Mouse (Mus musculus) urinary bladder, adult 18-20 months (tissue): ENCODE data around the gene Gm10647.
"Not testable (repeated sequence)": the region's sequence is repeated elsewhere in the genome, so short reads cannot be mapped to it uniquely, and the experiment has no call there.

Source experiments
- DNase-seq, 2 experiments: peaks; one replicate each; pipeline ENCODE4 v3.0.0; 2022; ENCODE audit warnings: low spot score in 2 of 2, mixed read lengths in 2 of 2

Gene Gm10647

DNA sequence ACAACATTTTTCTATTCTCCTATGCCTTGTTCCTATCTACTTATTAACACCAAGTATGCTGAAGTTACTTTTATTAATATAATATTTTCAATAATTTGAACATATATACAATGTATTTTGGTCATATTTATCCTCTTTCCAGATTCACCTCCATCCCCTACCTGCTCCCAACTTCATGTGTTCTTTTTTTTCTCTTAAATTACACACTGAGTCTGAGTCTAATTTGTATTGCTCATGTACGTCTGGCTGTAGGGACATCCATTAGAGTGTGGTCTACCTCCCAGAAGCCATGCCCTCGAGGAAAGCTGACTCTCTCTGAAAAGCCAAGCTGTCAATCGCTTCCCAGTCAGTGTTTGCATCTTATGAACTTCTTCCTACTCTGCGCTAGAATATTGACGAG, at the start of gene Gm10647:
Gm10647 (plus strand) TSS at position 301 of the 400 bp plus-strand sequence.
- no peak for DNase-seq

DNA sequence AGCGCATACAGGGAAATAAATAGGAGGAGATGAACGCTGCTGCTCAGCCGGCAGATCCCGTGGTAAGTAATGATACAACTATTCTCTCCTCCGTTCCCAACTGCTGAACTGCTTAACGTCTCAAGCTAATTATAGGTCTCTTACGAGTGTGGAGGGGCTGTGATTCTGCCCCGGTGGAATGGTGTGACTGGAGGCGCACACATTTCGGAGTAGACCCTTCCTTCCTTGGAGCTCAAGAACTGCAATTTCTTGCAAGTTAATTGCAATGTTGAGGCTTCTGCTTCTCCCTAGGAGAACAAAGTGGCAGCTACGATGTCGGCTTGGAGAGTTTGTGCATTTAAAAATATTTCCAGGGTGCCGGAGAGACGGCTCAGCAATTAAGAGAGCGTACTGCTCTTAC, 48.4 kb upstream of the Gm10647 start:
- DNase-seq = no peak

DNA sequence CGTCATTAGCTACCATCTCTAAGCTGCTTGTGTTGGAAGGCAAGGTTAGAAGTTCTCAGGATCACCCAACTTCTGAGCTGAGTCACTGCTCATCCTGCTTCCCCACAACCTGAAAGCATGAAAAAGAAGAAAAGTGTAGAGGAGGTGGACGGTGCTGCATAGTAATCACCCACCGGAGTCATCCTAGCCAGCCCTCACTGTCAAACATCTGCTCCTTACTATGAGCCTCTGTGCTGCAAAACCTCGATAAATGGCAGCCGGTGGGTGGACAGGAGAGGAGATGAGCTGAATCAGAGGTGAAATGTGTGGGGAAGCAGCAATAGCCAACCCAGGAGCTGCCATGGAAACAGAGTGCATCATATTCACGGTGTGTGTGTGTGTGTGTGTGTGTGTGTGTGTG, 44.0 kb upstream of the Gm10647 start:
- no peak for DNase-seq

DNA sequence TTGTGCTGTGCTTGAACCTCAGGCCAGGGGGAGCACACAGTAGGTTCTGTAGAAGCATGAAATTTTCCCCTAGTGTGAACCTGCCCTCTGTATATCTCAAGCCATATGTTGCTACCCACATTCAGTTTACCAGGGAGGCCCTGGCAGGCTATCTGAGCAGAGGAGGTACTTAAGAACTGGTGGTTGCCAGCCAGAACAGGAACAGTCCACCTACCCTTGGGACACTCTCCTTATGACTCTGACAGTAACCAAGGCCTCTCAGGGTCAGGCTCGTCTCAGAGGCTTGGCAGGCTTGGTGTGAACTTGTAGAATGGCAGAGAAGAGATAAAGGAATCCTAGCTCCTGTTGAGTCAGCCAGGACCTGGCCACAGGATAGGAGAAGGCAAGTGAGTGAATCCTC, 35.8 kb upstream of the Gm10647 start:
- no peak for DNase-seq

DNA sequence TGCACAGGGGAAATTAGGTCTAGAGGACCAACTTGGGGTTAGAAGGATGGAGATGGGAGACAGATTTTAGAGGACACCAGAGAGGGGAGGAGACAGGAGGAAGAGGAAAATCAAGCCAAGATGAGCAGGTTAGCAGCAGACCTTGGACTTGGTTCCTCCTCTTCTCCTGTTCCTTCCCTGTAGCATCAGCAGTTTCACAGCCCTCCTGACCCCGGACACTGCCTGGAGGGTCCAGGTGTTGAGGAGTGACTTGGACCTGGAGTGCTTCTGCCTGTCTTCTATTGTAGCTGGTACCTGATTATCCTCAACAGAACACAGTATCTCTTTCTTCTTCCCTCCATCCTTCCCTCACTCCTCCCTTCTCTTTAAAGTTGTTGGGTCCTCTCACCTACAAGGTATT, 28.1 kb upstream of the Gm10647 start:
- DNase-seq = no peak

DNA sequence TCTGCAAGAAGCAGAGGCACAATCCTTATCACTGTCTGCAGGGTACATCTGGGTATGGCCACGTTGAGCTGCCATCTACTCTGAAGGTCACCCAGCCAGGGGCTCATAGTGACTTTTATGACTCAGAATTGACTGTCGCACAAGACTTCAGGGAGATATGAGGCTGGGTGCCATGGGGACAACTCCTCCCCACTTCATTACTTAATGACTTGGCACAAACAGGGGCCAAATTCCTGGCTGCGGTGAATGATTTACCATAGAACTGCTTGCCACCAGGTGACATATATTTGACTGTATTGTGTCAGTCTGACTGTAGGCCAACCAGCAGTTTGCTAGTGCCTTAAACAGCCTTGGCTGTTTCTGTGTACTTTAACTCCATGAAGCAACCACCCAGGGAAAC, 27.6 kb upstream of the Gm10647 start:
- no peak for DNase-seq

DNA sequence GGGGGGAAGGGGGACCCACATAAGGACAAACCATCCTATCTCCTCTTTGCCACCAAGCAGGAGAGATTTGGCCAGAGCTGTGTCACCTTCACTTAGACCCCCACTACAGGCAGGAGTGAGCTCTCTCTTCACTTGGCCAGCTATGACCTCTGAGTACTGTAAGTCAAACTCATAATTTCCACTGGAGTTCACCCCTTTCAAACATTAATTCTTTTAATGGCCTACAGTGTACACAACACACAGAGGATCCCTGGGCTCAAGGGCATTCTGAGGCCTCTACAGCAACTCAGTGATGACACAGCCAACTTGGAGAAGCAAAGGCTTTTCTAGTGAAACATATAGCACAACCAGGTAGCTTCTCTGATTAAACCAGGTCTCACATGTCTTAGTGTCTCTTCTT, 26.1 kb upstream of the Gm10647 start:
- DNase-seq = no peak

DNA sequence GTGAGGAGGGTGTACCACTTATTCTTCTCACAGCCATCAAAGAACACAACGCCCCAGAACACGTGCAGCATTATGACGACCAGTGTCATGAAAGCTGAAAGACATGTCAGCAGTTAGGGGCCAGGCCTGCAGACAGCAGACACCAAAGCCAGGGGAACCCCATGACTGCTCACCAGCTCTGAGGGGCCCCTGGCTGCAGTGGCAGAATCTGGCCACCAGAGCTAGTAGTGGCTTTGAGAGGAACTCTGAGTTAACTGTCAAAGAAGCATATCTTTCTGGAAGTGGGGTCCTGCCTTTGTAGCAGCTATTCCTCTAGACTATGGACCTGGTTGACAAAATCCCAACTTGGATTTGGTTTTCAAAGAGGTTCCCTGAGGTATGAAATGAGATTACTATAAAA, 12.3 kb upstream of the Gm10647 start:
- not testable (repeated sequence) for DNase-seq

DNA sequence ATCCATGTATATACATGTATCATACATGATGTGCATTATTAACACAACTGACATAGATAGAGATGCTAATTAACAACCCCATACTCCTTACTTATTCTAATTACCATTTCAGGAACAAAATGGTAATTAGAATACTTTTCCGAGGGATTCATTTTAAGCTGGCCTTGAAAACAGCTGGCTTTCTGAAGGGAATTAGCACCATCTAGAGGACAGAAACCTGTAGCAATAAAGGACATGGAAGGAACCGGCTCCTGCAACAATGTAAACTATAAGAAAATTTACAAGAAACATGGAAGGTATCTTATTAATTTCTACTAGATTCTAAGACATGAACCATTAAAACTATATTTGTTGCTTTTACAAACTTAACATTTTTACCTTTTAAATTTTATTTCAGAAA, 9.0 kb upstream of the Gm10647 start:
- DNase-seq = no peak

DNA sequence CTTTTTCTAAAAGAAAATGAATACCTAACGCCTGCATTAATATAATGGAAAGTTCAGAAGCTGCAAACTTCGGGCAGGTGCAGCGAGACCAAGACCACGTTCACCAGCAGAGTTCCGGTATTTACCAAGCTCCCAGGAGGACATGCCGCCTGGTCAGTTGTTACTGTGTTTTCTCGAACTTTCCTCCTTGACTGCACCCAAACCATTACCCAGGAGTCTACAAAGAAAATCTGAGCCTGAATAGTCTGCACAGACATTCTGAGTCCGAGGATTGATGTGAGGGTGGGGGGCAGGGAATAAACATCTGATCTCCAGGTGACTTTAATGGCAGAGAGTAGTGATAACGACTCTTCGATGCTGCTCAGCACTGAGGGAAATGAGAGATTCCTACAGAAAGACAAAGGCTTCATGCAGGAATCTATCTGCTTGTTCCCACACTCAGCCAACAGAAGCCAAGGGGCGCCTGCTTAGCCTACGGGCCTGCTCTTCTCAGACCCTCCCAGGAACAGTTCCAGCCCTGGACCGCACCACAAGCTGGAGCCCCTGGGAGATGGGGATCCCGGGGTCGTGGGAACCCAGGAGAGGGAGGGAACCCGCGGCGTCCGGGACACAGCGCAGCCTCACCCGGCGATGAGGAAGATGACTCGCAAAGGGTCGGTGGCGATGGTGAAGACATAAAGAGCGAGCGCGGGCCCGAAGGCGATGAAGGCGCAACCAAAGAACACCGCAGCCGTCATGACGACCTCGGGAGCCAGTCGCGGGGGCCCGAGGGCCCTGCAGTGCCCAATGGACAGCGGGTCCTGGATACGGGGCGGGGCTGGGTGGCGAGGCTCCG, 2.0 kb upstream of the Gm10647 start:
- DNase-seq = no peak

DNA sequence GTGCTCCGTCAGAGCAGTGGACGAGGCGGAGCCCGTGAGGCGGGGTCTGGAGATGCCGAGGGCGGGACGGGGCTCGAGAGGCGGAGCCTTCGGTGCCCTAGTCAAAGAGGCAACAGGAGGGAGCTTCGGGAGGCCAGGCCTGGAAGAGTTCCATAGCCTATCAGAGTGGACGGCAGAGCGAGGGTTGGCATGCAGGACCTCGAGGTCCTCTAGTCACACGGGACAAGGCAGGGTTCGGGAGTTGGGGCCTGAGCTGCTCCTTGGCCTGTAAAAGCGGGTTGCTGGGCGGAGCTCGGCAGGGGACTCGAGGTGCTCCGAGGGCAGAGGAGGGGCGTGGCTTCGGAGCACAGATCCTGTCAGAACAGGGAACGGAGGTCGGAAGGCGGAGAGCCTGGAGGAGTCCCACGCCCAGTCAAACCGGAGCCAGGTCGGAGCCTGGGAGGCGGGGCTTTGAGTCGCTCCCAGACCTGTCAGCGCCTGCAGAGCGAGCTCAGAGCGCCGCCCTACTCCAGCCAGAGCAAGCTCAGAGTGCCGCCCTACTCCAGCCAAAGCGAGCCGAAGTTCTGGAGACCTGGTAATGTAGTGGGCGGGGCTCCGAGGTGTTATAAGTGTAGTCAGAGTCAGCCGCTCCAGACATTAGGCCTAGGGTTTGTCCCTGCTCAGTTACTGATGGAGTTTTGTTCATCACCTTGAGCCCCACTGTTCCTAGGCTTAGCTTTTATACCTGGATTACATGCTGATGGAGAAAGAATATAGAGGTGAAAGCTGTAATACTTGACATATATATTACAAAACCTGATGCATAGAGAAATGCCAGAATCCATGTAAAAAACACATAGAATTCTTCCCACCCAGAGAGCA, 1.1 kb upstream of the Gm10647 start, which contains the start of gene Aph1b:
Aph1b (minus strand) TSS at position 27 of the 861 bp plus-strand sequence.
- DNase-seq = peak; percentile 94 to 95

DNA sequence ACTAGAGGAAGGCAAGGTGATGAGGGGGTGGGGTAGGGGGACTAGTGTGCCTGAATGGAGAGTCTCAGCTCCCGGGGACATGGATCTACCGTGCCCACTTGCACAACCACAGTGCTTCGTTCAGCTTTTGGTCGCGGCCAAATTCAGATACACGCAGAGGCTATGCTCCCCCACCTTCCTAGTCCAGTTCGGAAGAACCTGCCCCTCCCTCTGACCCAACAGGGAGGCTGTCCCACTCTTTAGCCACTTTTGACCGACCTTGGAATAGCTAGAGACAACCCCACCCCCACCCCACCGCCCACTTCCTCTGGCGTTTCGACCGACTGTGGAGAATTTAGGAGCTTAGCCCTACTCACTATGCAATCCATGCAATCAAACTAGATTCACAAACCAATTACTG, 5.1 kb downstream of the Gm10647 start:
- no peak for DNase-seq

DNA sequence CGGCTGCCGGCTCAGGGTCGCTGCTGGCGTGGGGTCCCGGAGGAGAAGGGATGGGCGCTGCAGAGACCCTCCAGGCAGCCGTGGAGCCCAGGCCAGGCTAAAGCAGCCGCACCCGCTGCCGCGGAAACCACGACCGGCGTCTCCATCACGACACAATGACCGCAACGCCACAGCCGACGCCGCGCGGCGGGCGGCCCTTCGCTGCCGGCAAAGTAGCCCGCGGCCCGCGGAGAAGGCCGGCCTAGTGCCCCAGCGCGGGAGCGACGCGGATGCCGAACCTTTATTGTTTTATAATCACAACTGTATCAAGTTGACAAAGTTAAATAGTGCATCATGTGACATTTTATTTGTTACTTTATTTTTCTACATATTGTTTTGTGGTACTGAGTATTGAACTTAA, 9.1 kb downstream of the Gm10647 start:
- DNase-seq = not testable (repeated sequence)

DNA sequence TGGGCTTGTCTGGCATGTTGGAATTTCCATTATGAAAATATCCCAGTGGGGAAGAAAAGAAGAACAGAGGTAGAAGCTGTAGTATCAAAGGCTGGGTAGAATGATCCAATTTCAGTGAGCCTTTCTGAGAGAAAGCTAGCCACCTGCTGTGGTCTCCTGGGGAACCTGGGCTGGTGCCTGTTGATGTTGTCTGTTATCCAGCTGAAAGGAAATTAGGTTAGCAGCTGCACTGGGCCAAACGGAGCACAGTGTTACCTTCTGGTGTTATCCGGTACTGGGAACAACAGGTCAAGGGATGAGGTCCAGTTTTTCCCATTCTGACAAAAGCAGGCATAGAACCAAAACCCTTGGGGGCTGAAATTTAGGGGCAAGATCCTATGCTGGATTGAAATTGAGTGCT, 16.6 kb downstream of the Gm10647 start:
- DNase-seq = no peak

DNA sequence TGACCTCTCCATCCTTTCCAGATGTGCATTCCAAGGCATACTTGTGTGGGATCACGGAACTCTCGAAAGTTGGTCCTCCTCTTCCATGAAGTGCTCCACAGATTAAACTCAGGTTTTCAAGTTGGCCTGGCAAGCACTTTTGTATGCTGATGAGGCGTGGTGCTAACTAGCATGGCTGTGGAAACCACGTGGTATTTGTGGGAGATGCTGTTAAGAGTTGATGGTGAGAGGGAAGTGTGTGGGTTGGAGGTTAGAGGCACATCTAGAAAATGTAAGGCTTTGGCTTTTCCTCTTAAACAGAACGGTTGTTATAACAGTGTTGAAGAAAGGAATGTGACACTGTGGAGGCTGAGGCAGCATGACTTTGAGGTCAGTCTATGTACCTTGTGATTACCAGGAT, 24.2 kb downstream of the Gm10647 start:
- no peak for DNase-seq

DNA sequence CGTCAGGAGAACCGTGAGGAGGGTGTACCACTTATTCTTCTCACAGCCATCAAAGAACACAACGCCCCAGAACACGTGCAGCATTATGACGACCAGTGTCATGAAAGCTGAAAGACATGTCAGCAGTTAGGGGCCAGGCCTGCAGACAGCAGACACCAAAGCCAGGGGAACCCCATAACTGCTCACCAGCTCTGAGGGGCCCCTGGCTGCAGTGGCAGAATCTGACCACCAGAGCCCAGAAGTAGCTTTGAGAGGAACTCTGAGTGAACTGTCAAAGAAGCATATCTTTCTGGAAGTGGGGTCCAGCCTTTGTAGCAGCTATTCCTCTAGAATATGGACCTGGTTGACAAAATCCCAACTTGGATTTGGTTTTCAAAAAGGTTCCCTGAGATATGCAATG, 25.4 kb downstream of the Gm10647 start:
- not testable (repeated sequence) for DNase-seq

DNA sequence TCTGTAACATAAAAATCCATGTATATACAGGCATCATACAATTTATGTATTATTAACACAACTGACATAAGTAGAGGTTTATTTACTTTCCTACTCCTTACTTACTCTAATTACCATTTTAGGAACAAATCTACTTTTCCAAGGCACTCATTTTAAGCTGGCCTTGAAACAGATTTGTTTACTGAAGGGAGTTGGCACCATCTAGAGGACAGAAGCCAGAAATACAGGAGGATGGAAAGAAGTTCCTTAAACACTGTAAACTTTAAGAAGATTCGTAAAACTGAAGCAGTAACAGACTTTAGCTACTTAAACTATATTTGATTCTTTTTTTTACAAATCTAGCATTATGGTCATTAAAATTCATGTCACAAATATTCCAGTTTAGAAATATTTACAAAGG, 29.2 kb downstream of the Gm10647 start:
- no peak for DNase-seq

DNA sequence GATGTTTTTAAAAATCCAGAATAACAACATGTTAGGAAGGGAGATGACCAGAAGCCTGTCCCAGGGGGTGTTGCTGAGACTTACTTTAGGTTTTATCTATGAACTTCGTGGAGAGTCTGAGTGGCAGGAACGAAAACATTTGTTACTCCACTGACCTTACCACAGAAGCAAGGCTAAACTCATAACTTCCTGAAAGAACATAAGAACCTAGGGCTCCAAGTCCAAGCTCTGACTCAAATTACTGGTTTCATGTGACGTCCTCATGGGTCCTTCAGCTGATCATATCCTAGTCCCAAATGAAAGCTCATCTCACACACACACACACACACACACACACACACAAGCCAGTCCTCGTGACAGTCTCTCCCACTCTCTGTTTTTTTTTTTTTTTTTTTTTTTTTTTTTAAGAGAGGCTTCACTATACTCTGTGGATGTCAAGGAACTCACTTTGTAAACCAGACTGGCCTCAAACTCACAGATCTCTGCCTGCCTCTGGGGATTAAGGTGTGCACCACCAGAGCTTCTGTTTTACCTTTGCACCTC, 35.6 kb downstream of the Gm10647 start:
- DNase-seq = no peak

DNA sequence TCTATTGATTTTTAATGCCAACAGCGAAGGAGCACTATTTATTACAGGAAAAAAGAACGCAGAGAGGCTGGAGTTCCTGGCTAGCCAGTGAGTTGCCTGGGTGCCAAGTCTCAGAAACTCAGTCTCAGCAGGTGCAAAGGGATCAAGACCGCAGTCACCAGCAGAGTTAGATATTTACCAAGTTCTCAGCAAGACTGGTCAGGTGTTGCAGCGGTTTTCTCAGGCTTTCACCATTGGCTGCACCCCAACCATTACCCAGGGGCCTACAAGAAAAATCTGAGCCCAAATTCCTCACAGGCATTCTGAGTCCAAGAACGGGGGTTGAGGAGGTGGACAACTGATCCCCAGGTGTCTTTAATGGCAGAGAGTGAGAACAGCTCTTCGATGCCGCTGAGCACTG, 37.0 kb downstream of the Gm10647 start:
- DNase-seq = no peak

DNA sequence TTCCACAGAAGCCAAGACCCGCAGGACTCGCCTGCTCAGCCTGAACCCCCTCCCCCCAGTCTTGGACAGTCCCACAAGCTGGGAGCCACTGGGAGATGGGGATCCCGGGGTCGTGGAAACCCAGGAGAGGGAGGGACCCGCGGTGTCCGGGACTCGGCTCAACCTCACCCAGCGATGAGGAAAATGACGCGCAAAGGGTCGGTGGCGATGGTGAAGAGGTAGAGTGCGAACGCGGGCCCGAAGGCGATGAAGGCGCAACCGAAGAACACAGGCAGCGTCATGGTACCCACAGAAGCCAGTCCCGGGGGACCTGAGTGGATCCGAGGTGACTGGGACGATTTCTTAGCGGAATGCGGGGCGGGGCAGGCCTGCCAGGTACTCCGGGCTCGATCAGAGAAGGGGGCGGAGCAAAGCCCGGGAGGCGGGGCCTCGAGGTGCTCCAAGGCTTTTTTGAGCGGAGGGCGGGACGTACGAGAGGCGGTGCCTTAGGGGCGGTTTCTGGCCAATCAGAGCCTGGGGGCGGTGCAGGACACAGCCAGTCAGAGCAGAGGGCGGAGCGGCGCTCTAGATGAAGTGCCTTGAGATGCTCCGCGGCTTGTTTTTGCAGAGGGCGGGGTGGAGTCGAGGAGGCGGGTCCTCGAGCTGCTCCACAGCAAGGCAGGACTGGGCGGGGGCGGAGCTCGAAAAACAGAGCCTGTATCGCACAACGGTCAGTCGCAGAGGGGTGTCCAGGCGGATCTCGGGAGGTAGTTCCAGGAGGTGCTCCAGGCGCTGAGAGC, 37.7 kb downstream of the Gm10647 start, which contains the start of gene Aph1c:
Aph1c (minus strand) TSS at position 409 of the 779 bp plus-strand sequence.
- peak; percentile 98 to 99 for DNase-seq

DNA sequence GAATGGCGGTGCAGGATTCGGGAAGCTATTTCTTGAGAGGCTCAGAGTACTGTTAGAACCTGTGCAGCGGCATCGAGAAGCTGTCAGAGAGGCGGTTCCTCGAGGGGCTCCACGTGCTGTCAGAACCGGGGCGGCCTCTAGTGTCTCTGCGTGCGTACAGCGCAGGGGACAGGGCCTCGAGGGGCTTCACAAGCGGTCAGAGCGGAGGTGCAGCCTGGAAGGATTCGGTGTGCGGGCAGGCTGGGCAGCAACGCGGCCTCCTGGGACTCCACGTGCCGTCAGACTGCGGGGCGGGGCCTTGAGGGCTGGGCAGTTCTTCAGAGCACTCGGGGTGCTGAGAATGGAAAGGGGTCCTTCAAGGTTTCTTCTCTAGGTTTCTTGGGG, 38.2 kb downstream of the Gm10647 start:
- peak in 1 of 2 experiments; percentile 9 for DNase-seq

DNA sequence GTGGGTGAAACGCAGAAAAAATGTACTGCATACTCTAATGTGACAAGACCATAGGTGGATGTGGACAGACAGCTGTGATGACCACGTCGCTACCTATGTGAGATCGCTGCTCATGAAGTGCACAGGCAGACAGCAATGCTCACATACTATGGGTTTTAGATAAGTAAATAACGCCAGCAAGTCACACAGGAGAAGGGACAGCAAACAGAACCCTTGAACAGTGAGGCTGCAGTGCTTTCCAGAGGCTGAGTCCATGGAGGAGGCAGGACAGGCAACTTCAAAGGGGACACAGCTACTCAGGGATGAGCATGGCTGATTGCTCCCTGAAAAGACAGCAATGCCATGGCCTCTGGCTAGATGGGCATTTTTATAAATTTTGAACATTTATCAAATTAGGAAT, 50.0 kb downstream of the Gm10647 start:
- DNase-seq = no peak
